Mouse (Mus musculus) right cerebral cortex, adult 18-20 months (tissue): ENCODE measurements at regions not wholly inside any gene's neighbourhood (a gene's known extent, or its start where the extent isn't known, plus 50 kb on each side); places are given as distances from the start of the nearest gene placed in this dataset.

Experiments
- DNase-seq: peaks from one replicate; pipeline ENCODE4 v3.0.0; 2022; ENCODE audit warnings: mixed read lengths

DNA sequence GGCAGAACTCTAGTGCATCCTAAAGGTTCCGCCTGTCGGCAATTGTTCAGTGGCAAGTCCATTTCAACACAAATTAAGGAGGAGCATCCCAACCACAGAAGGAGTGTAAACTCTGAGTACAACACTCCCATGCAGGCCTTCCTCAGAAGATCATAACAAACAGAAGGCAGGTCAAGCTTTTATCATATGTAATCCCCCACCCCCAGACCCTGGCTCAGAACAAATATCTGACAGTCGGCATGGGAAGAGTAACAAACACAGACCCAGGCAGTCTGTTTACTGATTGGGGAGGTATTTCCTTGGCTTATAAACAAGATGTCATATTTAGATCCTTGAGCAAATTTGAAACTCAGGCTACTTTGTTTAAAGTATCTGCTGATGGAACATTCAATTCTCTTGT, 174.9 kb upstream of the Rnaseh2b start:
- no peak for DNase-seq

DNA sequence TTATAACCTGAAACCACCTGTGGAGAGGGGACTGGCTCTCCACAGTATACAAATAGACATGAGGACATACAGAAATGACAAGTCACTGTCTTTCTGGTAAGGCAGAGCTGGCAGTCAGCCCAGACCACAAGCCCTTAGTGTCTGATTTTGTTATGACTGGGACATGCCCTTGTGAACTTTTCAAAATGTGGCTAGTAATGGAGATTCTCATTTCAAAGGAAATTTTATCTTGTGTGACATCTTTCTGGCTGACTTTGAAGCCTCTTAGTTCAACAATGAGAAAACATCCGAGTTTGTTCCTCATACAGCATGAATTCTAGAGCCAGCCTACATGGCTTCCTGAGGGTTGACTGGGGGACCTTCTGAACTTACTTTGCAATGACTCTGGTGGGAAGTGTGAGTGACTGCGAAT, 173.8 kb upstream of the Rnaseh2b start:
- no peak for DNase-seq

DNA sequence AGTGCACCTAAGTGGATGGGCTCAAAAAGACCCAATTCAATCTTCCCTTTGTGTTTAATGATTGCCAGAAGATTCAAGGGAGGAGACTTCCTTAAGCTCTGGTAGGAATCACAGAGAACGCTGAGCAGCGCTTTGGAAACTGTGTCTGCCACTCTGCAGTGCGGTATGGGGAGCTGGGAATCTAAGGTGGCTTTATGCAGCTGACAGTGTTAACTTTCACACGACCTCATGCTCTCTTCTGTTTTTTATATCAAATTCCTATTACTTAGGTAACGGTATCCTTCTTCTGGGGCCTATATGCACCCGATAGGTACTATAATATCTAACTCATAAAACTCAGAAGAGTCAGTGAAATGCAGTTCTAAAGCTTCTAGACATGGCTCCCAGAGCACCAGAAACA, 163.5 kb upstream of the Rnaseh2b start:
- no peak for DNase-seq

DNA sequence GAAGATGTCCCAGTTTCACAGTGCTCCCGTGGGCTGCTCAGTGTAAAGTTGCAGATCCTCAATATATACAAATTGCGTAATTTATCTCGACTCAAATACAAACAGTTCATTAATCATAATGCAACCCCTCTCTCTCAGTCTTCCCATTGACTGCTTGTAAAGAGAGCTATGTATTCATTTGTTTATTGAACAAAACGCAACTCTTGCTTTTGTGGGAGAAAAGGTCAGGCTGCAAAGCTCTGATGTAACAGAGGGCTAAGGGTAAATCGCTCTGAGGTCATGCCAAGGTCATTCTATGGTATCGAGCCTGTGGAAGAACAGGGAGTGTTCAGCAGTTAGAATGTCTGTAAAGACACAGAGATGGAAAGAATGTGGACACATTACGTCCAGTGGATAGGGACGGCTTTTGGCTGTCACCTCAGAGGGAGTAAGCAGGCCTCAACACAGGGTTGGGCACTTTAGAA, 160.0 kb upstream of the Rnaseh2b start:
- DNase-seq = no peak

DNA sequence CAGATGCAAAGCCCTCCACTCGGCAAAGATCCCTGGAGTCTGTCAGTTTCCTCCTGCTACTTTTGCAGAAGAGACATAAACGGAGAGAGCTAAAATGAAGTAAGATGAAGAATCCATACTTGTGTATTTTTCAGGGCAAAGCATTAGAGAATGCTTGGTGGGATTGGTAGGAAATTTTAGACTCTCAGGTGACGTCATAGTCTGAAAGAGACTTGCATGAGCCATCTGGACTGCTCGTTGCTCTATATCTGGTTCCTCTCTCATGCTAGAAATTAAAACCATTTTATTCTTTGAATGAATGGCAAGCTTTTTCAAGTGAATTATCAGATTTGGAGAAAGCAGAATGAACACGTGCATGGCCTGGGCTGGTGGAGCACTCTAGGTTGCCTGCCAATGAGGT, 154.4 kb upstream of the Rnaseh2b start:
- peak; percentile 7 for DNase-seq

DNA sequence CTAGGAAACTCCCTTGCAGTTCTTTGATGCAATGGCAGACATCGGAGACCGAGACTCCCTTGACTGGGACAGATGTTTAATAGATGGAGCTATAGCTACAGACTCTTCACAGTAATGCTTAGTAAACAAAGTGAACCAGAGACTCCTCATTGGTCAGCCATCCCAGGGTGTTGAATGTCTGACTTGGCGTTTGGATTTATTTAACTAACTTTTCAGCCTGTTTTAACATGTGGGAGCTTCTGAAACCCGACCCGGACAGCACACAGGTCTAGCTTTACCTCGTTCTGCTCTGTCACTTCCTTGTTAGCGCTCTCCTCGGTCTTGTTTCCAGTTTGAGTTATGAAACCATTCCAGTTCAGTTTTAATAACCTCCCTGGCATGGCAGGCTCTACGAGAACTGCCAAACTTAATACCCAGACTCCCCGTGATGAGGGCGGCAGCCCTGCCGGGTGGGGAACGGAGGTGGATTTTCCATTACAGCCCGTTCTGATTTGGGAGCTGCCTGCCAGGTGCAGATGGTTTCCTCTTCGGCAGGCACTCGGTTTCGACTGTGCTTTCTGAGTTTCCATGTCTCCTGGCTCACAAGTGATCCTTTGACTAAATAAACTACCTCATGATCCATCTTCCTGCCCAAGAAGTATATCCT, 147.9 kb upstream of the Rnaseh2b start:
- DNase-seq = no peak

DNA sequence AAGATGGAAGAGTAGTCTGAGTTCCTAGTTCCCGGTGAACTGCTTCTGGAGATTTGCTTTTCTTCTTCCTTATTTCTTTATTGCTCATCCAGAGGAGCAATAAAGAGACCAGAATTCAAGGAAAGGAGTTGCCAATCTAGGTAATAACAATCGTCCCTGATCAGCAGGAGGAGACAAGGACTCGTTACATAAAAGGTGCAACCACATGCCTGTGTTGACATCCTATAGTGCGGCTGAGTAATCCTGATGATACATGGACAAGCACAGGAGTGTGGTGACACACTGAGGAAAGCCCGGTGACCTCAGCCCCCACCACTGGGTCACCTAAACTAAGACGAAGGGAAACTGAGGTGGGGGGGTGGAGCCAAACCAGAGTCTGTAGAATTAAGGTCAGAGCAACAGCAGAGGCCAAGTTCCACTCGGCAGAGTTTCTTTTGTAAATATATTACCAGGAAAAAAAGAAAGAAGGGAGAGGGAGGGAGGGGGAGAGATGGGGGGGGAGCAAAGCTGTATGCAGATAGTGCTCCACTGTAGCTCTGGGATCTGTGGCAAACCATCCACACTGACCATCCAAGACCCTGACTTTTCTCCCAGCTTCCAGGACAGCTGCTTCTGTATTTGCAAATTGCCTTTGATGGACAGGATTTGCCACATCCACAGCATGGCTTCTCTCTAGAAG, 135.2 kb upstream of the Rnaseh2b start:
- DNase-seq = no peak

DNA sequence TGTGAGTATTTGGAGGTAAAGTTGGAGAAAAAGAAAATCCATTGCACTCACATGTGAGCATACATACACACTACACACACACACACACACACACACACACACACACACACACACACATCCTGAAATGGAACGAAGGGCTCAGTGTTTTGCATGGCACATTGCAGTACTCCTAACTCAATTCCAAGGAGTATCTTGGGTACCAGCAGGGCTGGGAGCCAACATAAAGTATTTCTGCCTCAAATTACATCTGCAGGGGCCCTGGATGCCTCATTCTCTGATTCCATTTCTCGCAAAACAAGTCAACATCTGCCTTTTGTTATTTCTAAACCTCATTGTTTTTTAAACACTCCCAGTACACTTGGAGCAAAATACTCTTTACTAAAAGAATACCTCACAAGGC, 132.7 kb upstream of the Rnaseh2b start:
- no peak for DNase-seq

DNA sequence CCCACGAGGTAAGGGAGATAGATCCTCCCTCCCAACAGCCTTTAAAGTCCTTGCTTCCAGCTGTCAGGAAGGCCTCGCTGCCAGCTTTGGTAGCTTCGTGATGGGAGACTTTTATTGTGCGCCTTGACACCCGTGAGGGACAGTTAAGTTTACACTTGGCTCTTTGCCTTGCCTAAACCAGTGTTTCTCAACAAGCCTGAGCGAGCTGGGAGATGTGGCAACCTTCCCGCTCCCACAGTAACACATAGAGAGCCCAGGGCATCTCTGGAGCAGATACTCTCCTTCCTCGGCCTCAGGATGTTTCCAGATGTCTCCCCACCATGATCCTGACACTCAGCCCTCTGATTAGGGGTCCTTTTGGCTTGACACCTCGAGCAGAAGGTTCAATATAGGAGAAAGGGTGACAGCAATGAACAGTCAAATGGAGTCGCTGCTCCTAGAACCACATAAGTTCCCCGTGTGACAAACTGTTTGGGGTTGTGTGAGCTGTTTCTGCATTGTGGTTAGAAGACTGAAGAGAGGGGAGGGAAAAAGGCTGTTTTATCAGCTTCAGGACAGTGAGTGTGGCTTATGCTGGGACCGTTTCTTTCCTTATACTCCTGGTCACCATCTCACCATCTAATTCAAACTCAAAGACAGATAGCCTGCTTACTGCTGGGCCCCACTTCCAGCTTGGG, 129.1 kb upstream of the Rnaseh2b start:
- DNase-seq = no peak

DNA sequence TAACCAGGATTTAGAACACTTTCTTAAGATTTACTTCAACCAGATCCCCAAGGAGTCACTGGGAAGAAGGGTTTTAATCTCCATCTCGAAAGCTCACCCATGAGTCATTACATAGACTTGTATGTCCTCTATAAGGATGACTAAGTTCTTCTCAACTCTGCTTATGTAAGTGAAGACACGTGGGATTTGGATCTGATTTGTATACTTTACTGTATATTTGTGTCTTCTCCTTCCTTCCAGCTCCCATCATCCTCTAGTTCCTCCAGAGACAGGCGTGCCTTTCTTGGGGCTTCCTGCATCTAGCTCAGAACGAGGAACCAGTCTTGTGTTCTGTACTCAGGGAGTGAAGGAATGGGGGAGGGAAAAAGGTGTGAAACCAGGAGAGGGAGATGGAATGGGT, 127.5 kb upstream of the Rnaseh2b start:
- no peak for DNase-seq

DNA sequence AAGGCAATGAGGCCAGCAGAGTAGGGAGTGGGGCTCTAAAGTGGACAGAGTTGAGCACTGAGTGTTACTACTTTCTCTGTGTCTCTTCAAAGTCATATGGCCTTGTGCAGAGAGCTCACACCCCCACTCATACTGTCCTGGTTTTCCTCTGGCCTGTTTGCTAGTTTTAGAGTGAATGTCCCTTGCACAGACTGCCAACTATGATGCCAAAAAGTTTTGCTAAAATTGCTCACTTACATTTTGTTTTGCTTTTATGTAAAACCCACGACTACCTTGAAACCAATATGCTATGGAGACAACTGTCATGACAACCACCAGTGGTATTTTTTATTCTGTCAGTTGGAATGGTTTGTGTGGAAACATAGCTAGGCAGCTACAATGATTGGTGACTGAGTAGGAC, 126.4 kb upstream of the Rnaseh2b start:
- DNase-seq = no peak

DNA sequence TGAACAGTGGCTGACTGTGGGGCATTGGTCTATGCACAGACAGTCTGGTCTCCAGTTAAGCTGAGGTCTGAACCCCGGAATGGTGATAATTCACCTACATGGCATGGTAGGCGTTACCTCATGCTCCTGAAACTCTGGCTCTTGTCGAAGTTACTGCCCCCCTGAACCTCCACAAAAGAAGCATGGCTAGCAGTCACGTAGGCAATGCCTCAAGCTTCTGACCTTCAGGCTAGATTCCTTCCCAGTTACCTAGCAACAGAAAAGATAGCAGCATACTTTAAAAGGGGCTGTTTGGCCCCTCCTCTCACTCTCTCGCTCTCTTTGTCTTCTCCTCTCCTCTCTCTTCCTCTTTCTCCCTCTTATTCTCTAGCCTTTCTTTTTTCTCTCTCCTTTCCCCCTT, 125.8 kb upstream of the Rnaseh2b start:
- no peak for DNase-seq

DNA sequence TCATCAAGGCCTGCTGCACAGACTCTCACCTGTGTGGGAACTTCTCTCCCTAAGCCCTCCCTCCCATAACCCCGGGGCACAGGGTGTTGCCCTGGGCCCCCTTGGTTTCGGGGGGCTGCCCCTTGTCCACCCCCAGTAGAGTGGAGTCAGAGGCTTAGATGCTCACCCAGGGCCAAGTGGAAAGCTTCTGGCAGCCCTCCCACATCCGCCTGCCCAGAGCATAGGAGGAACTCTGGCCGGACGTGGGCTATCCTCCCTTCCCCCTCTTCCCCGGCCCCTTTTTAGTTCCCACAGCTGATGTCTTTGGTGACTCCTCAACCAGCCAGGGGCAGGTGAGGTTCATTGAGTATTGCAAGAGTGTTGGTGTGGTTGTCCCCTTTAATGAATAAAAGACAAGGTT, 125.3 kb upstream of the Rnaseh2b start:
- no peak for DNase-seq

DNA sequence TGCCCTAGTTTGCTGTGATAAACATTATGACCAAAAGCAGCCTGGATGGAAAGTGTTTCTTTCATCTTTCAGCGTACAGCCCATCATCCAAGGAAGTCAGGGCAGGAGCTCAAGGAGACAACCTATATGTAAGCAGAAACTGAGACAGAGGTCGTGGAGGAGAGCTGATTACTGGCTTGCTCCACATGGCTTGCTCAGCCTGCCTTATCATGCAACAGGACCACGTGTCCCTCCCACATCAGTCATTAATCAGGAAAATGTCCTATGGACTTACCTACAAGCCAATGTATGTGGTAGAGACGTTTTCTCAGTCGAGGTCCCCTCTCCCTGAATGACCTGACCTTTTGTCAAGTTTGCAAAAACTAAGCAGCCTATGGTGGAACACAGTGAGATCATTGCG, 123.7 kb upstream of the Rnaseh2b start:
- no peak for DNase-seq

DNA sequence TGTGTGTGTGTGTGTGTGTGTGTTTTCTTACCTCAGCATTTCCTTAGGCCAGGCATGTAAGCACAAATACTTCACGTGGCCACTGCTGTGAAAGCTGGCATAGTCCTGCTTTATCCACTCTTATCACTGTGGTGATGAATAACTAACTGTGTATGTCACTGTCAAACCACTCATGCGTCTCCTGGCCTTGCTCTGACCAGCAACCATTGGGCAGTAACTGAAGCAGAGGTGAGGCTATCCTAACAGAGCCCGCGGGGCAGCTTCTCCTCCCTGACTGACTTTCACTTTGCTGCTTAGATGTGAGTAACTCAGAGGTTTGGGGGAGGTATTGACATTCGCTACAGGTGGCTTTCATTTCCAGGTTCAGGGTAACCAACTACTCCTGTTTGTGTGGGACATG, 122.0 kb upstream of the Rnaseh2b start:
- DNase-seq = no peak

DNA sequence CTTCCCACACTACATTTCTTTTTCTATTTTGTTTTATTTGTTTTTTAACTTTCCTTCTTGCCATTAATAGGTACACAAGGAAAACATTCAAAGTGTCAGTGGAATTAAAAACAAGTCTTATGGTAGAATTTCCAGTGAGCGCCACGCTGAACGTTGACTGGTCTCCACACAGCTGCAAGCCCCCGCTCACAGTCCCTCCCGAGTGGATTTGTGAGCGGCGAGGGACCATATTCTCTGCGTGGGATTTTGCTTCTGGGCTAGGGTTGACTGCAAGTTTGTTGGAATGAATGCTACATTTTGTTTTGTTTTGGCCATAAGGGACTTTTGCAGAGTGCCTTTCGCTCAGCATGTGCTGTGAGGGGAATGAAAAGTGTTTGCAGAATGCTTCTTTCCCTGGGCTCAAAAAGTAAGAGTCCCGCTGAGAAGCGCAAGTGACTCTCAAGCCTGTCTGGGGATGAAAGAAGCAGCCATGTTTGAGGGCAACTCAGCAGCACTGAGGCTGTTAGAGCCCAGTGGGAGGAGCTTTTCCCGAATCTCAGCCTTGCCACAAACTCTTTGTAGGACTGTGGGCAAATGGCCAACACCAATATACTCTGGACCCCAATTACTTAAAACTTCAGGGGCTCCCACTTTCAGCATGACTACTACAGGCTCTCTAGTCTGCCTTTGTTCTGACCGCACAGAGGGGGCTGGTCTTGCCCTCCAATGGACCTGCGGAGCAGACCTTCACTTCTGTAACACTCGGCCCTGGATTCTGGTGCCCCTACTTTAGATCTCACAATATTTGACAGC, 120.9 kb upstream of the Rnaseh2b start:
- DNase-seq = no peak

DNA sequence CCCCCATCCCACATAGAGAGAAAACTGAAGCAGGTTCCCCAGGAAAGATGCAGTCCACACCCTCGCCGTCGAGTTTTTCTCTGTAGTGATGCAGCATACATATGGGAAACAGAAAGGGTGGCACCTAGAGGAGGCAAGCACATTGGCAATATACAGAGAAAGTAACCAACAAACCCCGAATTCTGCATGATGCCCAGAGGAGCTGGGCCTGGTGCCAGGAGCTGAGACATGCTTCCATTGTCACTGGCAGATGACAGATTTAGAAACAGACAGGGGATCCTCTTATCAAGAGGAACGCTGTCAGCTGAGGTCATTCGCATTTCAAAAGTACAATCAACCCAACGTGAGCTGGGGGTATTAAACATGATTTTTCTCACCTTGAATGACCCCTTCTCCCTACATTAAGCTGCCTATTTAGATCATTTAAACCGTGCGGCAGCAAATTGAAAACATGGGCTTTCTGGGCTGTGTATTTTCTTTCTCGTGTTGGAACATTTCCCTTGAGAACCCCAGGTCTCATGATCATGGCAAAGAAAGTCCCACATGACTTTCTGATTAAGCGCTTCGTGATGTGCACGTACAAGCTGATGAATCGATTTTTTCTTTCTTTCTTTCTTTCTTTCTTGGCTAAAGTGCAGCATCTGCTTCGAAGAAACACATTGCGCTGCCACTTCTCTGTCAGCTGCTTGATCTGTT, 118.4 kb upstream of the Rnaseh2b start:
- peak; percentile 69 for DNase-seq

DNA sequence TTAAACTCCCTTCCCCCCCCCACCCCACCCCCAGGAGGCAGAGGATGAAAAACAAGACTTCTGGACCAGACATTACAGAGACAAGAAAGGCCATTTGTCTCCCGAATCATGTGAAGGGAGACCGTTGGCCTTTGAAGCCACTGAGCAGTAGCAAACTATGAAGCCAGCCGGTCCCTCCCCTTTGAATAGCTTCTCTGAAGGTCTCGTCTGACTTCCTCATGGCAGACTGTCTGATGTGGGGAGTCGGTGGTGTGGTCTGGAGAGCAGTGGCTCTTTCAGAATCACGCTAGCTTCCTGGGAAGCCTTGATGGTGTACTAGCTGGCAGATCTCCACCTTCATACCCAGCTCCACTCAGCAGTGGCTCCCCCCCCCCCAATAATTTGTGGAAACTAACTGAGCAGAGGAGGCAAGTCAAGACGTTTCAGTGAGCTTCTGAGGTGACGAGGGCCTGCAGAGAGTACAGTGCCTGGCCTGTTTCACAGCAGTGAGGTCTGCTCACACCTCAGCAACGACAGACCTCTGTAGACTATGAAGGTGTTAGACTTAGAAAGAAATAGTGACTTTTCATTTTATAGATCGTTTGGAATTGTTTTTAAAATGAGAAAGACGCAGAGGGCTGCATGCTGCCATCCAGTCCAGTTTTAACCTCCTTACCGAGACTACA, 116.9 kb upstream of the Rnaseh2b start:
- no peak for DNase-seq

DNA sequence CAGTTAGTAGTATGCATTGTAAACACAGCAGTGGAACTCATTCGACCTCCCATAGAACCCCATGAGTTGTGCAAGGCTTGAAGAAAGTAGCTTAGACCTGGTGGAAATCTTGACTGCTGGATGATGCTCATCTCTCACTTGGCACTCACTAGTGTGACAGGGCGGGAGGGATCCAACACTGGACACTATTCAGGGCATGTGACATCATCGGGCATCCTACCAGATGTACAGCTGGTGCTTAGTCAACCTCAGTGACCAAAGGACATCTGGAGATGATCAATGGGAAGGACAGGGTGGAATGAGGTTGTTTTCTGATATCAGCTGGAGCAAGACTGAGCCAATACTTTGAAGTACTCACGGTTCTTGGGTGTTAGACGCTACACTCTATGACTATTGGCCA, 114.9 kb upstream of the Rnaseh2b start:
- DNase-seq = no peak

DNA sequence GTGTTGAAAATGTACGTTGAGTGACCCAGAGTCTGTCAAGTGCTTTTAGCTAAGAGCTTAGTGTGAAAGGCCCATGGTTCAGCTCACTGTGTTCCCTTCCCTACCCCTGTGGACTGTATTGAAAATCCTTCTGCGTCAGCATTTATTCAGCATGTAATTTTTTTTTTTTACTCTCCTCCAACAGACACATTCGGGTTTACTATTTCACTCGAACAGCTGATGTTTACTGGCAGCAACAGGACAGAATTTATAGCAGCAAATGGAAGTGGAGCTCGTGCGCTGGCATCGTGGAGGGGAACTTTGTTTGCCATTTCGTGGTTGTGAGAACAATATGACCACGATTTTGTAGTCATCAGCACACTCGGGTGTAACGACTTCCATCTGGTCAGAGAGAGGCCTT, 105.0 kb upstream of the Rnaseh2b start:
- no peak for DNase-seq

DNA sequence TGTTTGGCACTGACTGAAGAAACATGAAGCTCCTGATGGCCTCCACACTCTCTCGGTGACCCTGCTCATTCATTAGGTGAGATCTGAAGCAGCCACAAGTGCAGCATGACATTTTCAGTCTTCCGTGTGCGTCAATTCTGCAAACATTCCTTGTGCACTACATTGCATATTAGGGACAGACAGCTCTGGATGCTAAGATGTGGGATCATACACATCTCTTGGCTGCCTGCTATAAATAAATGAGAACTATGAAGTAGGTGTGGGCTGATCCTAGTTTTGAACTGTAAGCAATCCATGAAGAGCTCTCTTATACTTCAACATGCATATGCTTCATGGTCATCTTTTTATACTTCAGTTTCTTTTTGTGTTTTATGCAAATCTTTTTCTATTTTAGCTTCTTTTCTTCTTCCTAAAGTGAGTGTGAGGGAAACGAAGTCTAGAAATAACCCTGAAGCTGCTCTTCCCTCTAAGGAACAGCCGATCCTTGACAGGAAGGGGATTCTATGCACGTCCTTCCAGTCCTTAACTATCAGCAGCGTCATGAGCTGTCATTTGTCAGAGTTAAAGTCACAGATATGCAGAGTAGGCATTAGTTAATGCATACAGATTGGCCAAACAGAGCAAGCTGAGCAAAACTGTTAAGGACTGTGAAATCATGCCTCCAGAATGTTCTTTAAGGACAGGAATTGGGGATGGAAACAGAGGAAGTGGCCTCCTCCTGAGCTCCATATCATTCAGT, 104.1 kb upstream of the Rnaseh2b start:
- no peak for DNase-seq

DNA sequence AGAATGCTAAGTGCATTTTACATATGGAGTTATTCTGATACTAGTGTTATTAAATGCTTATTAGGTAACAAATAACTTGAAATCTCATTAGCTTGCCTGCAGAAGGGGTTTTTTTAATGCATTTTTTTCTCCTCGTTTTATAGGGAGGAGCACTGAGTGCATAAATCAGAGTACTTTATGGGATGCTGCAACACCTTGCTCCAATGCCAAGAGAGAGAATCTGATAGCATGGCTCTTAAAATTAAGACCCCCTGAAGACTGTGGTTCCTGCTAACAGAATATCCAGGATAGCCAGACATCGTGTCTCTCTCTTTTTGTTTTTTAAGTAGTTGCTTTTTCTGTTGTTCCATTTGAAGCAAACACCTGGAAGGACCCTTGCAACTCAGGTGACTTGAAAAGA, 100.8 kb upstream of the Rnaseh2b start:
- no peak for DNase-seq
